In the genomic region with DNA sequence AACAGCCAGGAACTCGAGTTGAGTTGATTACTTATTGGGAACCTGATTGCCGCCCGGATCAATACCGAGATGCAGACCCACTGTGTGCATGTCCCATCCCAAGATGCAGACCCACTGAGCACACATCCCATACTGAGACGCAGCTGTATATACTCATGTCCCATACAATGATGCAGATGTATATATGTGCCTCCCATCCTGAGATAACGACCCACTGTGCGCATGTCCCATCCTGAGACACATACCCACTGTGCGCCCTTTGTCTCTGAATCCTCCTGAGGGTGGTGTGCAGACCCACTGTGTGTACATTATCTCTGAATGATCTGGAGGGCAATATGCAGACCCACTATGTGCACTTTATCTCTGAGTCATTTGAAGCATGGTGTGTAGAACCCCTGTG, we compare ENCODE assay signal across 32 mouse cellular contexts. TPM values are rescaled to one million over a fixed set of nuclear protein-coding genes. Genes with fewer than 3 reads are reported as not detected.
A peak's percentile ranks its signal among the peaks of the same experiment; 100 is the strongest.
DNase-seq lines count a peak whose midpoint lies in the region; ATAC-seq and TF ChIP-seq lines count a peak whose summit lies in the region.
"Had no signal": no experiment of that assay in that cellular context is flagged by ENCODE, and none has a peak within 500 bp of the region (broad histone marks: within the 10 kb centered on the region; RNA-seq: fewer than 3 reads in every experiment).

No protein-coding gene starts in this region.

- peak; percentile 32 for ATAC-seq in intestine, postnatal 0 days
- no peak for ATAC-seq in intestine, embryonic 16.5 days
- ATAC-seq in common myeloid progenitor, adult 5-6 weeks (replicated peaks; ENCODE audit: low read depth, poor library complexity, severe bottlenecking): peak; percentile 26; the same call in 1 of the 2 replicates

- H3K4me1 ChIP-seq in intestine, postnatal 0 days (replicated peaks; ENCODE audit: control insufficient read depth, insufficient read depth, low read length): no peaks in the 10 kb centered on the region
- no peaks in the 10 kb centered on the region for H3K4me1 ChIP-seq in intestine, embryonic 16.5 days (ENCODE audit: control insufficient read depth, insufficient read depth, low read length)
- H3K4me1 ChIP-seq: embryonic facial prominence, embryonic 12.5 days; forebrain, embryonic 12.5 days; heart, embryonic 15.5 days; hindbrain, embryonic 15.5 days; liver, embryonic 13.5 days; midbrain, embryonic 12.5 days; neural tube, embryonic 13.5 days had no signal

- DNase-seq in A20 (ENCODE audit: low read depth, low spot score): peak; percentile 8
- DNase-seq in CD4-positive helper T cell, adult 2 months (ENCODE audit: low read depth, low spot score): peak; percentile 17
- DNase-seq in layer of hippocampus, postnatal 25 days (ENCODE audit: extremely low spot score in 1 of 2, low spot score in 1 of 2): no peak
- DNase-seq in testis, postnatal 14 days (ENCODE audit: low spot score): no peak
- no peak for DNase-seq in MN1 (ENCODE audit: low spot score)
- DNase-seq: adrenal gland, postnatal 25 days; cerebellum, adult 9-11 months; gastrocnemius, postnatal 25 days; heart, adult 2 months; heart, postnatal 4 days; kidney, adult 2 months; liver, embryonic 13.5 days; lung, adult 2 months; lung, postnatal 14 days; thymus, postnatal 25 days had no signal

- no peak overlapping the region for H3K4me2 ChIP-seq in intestine, postnatal 0 days (replicated peaks; ENCODE audit: low read depth)
- H3K4me2 ChIP-seq in intestine, embryonic 16.5 days (ENCODE audit: low read depth, low read length): no peak overlapping the region
- H3K4me2 ChIP-seq: embryonic facial prominence, embryonic 12.5 days; forebrain, embryonic 12.5 days; heart, embryonic 15.5 days; hindbrain, embryonic 15.5 days; liver, embryonic 13.5 days; midbrain, embryonic 12.5 days; neural tube, embryonic 13.5 days had no signal

- no peaks in the 10 kb centered on the region for H3K36me3 ChIP-seq in intestine, postnatal 0 days (ENCODE audit: control insufficient read depth, insufficient read depth)
- no peaks in the 10 kb centered on the region for H3K36me3 ChIP-seq in intestine, embryonic 16.5 days (ENCODE audit: control insufficient read depth, insufficient read depth, low read length)
- H3K36me3 ChIP-seq: embryonic facial prominence, embryonic 12.5 days; forebrain, embryonic 12.5 days; heart, embryonic 15.5 days; hindbrain, embryonic 15.5 days; liver, embryonic 13.5 days; midbrain, embryonic 12.5 days; neural tube, embryonic 13.5 days had no signal

- H3K4me3 ChIP-seq in intestine, postnatal 0 days (ENCODE audit: low read depth, low read length): no peak overlapping the region
- H3K4me3 ChIP-seq in intestine, embryonic 16.5 days (ENCODE audit: low read length): no peak overlapping the region
- H3K4me3 ChIP-seq: embryonic facial prominence, embryonic 12.5 days; erythroblast, embryonic 14.5 days; forebrain, embryonic 12.5 days; heart, adult 2 months; heart, embryonic 15.5 days; hindbrain, embryonic 15.5 days; liver, embryonic 13.5 days; midbrain, embryonic 12.5 days; neural tube, embryonic 13.5 days had no signal

- H3K27ac ChIP-seq in intestine, postnatal 0 days (ENCODE audit: low read depth, low read length): no peak overlapping the region
- H3K27ac ChIP-seq in intestine, embryonic 16.5 days (ENCODE audit: low read length): no peak overlapping the region
- H3K27ac ChIP-seq: embryonic facial prominence, embryonic 12.5 days; forebrain, embryonic 12.5 days; heart, adult 2 months; heart, embryonic 15.5 days; hindbrain, embryonic 15.5 days; kidney, postnatal 0 days; liver, embryonic 13.5 days; midbrain, embryonic 12.5 days; neural tube, embryonic 13.5 days had no signal

- no peak overlapping the region for H3K9ac ChIP-seq in intestine, postnatal 0 days (ENCODE audit: low read depth, low read length)
- H3K9ac ChIP-seq in intestine, embryonic 16.5 days (ENCODE audit: low read depth, low read length): no peak overlapping the region
- H3K9ac ChIP-seq: embryonic facial prominence, embryonic 12.5 days; forebrain, embryonic 12.5 days; heart, embryonic 15.5 days; hindbrain, embryonic 15.5 days; liver, embryonic 13.5 days; midbrain, embryonic 12.5 days; neural tube, embryonic 13.5 days had no signal

- H3K9me3 ChIP-seq in intestine, postnatal 0 days (ENCODE audit: control insufficient read depth): 0 out of 2 replicates have a peak, but pooled peaks cover 2% of the 10 kb centered on the region
- peaks cover 16% of the 10 kb centered on the region; the same call in 1 of the 2 replicates for H3K9me3 ChIP-seq in intestine, embryonic 16.5 days (ENCODE audit: control insufficient read depth, low read length)
- H3K9me3 ChIP-seq: heart, embryonic 15.5 days had no signal

- WGBS in intestine, postnatal 0 days: 98% methylated on average over 8 of the region's 8 CpGs
- 97% methylated on average over 8 of the region's 8 CpGs for WGBS in intestine, embryonic 16.5 days

- no peak for TF ChIP-seq CTCF in intestine, postnatal 0 days (IDR thresholded peaks at IDR 0.05; ENCODE audit: low read depth)

- no peaks in the 10 kb centered on the region for H3K27me3 ChIP-seq in intestine, postnatal 0 days (replicated peaks; ENCODE audit: control insufficient read depth, insufficient read depth, low read length)
- no peaks in the 10 kb centered on the region for H3K27me3 ChIP-seq in intestine, embryonic 16.5 days (replicated peaks; ENCODE audit: control insufficient read depth, insufficient read depth, low read length)
- H3K27me3 ChIP-seq: embryonic facial prominence, embryonic 12.5 days; forebrain, embryonic 12.5 days; heart, embryonic 15.5 days; hindbrain, embryonic 15.5 days; liver, embryonic 13.5 days; midbrain, embryonic 12.5 days; neural tube, embryonic 13.5 days had no signal

RNA-seq across cellular contexts. Expression of a gene that starts 22.9 kb away (rescaled TPM):
- polyA plus RNA-seq in intestine, postnatal 0 days (2015; fragmentation: Nextera tagmentation; extraction: Ambion mirVana): not detected in 2 replicates
- not detected in 2 replicates for polyA plus RNA-seq in intestine, embryonic 16.5 days (2015; fragmentation: Nextera tagmentation; extraction: Ambion mirVana)
- not detected in 2 replicates for total RNA-seq in common myeloid progenitor, adult 5-6 weeks (2017)
- not detected for total RNA-seq in layer of hippocampus, postnatal 25 days (2021)
- total RNA-seq: adrenal gland, postnatal 25 days; gastrocnemius, postnatal 25 days; heart, adult 2 months; heart, postnatal 4 days; layer of hippocampus, postnatal 14 days; left cerebral cortex, postnatal 10 days; megakaryocyte progenitor cell, adult 5-6 weeks had no signal
- polyA plus RNA-seq: brain, embryonic 14.5 days; embryonic facial prominence, embryonic 12.5 days; erythroblast, embryonic 14.5 days; forebrain, embryonic 12.5 days; heart, adult 2 months; heart, embryonic 15.5 days; hindbrain, embryonic 15.5 days; kidney, adult 2 months; kidney, postnatal 0 days; limb, embryonic 14.5 days; liver, embryonic 13.5 days; lung, adult 2 months; midbrain, embryonic 12.5 days; neural tube, embryonic 13.5 days; small intestine, adult 2 months had no signal

RNA-seq across cellular contexts. Expression of a gene that starts 26.2 kb away (rescaled TPM):
- polyA plus RNA-seq in intestine, postnatal 0 days (2015; fragmentation: Nextera tagmentation; extraction: Ambion mirVana): not detected in 2 replicates
- not detected in 2 replicates for polyA plus RNA-seq in intestine, embryonic 16.5 days (2015; fragmentation: Nextera tagmentation; extraction: Ambion mirVana)
- not detected in 2 replicates for total RNA-seq in common myeloid progenitor, adult 5-6 weeks (2017)
- not detected for total RNA-seq in layer of hippocampus, postnatal 25 days (2021)
- total RNA-seq: adrenal gland, postnatal 25 days; gastrocnemius, postnatal 25 days; heart, adult 2 months; heart, postnatal 4 days; layer of hippocampus, postnatal 14 days; left cerebral cortex, postnatal 10 days; megakaryocyte progenitor cell, adult 5-6 weeks had no signal
- polyA plus RNA-seq: brain, embryonic 14.5 days; embryonic facial prominence, embryonic 12.5 days; erythroblast, embryonic 14.5 days; forebrain, embryonic 12.5 days; heart, adult 2 months; heart, embryonic 15.5 days; hindbrain, embryonic 15.5 days; kidney, adult 2 months; kidney, postnatal 0 days; limb, embryonic 14.5 days; liver, embryonic 13.5 days; lung, adult 2 months; midbrain, embryonic 12.5 days; neural tube, embryonic 13.5 days; small intestine, adult 2 months had no signal

Comparison
In these comparisons a context has a peak if more than half of its experiments do, and no peak if none do; other contexts are left out.
1. DNase-seq: peak in A20 (single experiment) and CD4-positive helper T cell, adult 2 months (single experiment); none in layer of hippocampus, postnatal 25 days (0 of 2), testis, postnatal 14 days (single experiment) and MN1 (single experiment).